Mouse (Mus musculus): Measurements from ENCODE around the gene Pla2g4e. TPM values are rescaled to one million over a fixed set of nuclear protein-coding genes. Genes with fewer than 3 reads are reported as not detected.

Pla2g4e gene
- total RNA-seq, 2 experiments from 2014 or later = 0.13 to 0.20 TPM

- no peak for DNase-seq
Observed at GRCm38 (mm10) chr2:120237784-120238183, 7.4 kb downstream of the Pla2g4e start.

GRCm38 (mm10) chr2:120235947-120236640, 9.0 kb downstream of the Pla2g4e start:
- peak; percentile 12 to 14 for DNase-seq

DNA sequence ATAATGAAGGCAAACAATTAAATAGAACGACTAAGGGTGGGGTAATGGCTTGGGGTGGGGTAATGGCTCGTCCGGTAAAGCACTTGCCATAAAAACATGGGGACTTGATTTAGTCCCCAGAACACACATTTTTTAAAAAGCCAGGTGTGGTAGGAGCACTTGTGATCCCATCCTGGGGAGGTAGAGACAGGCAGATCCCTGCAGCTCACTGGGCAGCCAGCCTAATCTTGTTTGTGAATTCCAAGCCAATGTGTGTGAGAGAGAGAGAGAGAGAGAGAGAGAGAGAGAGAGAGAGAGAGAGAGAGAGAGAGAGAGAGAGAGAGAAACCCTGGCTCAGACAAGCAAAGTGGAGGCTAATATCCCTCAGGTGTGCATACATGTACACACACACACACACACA, 9.8 kb downstream of the Pla2g4e start:
- DNase-seq = no peak

GRCm38 (mm10) chr2:120231642-120232041, 13.5 kb downstream of the Pla2g4e start:
- DNase-seq = no peak

- DNase-seq = no peak
Observed at GRCm38 (mm10) chr2:120214600-120214999, 30.5 kb downstream of the Pla2g4e start.

GRCm38 (mm10) chr2:120211448-120211847, 33.7 kb downstream of the Pla2g4e start:
- DNase-seq = no peak

DNA sequence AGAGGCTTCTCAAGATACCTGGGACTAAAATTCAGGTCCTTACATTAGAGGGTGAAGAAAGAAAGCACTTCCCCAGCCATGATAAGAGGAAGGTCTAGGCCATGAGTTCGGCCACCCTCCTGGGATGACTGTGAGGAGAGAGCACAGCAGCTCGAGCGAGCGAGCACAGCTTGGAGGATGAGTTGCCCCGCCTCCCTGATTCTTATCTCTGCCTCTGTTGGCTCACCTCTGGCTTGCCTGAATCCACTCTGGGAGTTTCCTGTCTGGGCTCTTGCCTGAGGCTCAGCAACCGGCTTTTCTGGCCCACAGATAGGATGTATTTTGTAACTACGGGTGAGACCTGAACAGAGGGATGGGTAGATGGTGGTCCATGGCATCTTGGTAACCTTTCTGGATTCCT, 37.2 kb downstream of the Pla2g4e start:
- no peak for DNase-seq

- DNase-seq = peak; percentile 6 to 11
Observed at GRCm38 (mm10) chr2:120207028-120207427, 38.1 kb downstream of the Pla2g4e start.

- no peak for DNase-seq
Observed at GRCm38 (mm10) chr2:120203742-120204141, 41.4 kb downstream of the Pla2g4e start.

DNA sequence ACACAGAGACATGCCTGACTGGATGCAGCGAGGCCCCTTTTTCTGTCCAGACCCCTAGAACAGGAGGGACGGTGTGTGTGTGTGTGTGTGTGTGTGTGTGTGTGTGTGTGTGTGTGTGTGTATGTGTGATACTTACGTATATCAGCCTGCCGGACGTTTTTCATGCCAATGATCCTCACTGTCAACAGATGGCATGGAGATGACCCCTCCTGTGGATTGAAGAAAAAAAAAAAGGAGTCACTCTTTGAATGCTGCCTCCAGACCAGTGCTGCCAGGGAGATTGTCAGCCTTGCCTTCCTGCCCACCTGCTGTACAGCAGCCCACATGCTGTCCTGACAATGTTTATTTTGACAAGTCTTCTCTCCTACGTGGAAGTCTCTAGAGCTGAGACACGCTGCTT, 45.1 kb downstream of the Pla2g4e start:
- no peak for DNase-seq

DNA sequence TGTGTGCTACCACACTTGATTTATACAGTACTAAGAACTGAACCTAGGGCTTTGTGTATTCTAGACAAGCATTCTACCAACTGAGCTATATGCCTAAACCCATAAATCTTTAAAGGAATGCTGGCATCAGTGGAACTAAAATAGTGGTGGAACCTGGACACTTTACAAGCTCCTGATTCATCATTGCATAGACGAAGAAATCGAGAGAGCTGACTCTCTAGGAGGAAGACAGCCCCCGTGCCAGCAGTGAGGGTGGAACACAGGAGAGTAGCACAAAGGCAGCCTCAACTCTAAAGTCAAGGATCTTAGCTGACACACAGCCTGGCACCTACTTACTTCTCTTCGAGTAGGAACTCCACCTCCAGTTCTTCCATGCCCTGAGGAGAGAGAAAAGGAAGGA, 57.0 kb downstream of the Pla2g4e start:
- DNase-seq = no peak

GRCm38 (mm10) chr2:120187583-120187982, 57.6 kb downstream of the Pla2g4e start:
- no peak for DNase-seq

GRCm38 (mm10) chr2:120185527-120186276, 59.4 kb downstream of the Pla2g4e start:
- DNase-seq = peak; percentile 18 to 21

DNA sequence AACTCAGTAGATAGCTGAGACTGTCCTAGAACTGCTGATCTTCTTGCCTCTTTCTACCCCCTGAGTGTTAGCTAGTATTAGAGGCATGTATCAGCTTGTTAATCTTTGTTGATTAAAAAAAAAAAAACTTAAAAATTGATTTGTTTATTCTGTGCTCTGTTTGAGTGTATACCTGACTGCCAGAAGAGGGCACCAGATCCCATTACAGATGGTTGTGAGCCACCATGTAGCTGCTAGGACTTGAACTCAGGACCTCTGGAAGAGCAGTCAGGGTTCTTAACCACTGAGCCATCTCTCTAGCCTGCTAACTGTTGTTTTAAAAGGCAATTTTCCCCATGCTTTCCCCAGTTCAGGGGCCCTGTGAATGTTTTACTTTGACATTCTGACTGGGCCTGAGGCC, 66.2 kb downstream of the Pla2g4e start:
- DNase-seq = peak in 1 of 2 experiments; percentile 13

- peak; percentile 52 to 69 for DNase-seq
Observed at GRCm38 (mm10) chr2:120173718-120174117, 71.4 kb downstream of the Pla2g4e start.

DNA sequence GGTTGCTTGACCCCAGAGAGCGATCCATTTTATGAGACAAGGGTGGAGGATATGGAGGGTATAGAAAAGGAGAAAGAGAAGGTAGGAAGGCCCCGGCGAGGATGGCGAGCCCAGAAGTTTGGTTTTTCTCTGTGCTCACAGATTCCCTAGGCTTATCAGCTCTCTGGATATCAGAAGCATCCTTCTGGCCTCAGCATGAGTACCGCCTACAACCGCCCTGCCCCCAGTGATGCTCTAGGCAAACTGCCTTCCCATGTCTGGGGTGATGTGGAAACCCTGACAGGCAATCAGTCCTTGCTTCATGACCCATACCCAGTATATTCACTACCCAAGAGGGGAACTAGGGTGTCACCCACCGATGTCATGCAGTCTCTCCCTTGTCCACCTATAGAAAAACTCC, 73.8 kb downstream of the Pla2g4e start:
- no peak for DNase-seq

DNA sequence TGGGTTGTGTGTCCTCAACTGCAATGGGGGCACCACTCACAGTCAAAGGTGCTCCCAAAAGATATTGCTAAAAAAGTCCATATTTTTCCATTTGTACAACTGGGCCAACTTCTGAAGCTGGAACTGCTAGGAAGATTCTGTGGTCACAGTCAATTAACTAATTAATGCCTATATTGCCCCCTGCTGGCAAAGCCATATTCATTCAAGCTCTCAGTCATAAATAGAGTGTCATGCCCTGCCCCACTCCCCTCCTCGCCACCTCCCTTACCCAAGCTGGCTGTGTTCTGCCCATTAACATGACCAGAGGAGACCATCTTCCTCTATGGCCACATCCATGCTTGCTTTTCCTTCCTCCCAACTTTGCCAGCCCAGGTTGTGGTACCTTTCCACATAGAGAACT, 74.4 kb downstream of the Pla2g4e start:
- DNase-seq = peak; percentile 23 to 63

DNA sequence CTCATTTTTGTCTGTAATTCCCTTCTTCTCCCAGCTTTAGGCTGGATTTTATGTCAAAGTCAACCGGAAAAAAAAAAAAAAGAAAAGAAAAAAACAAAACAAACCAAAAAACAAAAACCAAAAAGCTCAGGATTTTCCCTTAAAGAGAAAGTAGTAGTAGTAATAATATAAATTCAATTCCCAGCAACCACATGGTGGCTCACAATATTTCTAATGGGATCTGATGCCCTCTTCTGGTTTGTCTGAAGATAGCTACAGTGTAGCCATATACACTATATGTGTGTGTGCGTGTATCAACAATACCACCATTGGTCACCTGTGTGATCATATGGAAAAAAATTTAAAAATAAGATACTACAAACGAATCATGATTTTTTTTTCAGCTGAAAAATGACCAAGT, 75.8 kb downstream of the Pla2g4e start:
- DNase-seq = no peak

DNA sequence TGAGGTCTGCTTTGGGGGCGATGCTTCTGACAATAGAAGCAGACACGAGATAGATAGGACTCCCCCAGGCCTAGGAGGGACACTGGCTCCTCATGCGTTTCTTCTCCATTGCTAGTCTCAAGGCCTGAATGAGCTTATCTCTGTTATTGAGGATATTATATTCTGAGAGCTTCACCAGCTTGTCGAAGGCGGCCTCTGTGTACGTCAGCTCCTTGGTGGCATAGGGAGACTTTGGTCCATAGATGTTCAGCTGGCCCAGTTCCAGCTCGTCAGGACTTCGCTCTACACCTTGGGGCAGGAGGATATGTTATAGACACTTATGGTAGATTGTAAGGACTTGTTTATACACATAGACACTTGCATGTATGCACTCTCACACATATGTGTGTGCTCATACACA, 77.4 kb downstream of the Pla2g4e start:
- DNase-seq = no peak

DNA sequence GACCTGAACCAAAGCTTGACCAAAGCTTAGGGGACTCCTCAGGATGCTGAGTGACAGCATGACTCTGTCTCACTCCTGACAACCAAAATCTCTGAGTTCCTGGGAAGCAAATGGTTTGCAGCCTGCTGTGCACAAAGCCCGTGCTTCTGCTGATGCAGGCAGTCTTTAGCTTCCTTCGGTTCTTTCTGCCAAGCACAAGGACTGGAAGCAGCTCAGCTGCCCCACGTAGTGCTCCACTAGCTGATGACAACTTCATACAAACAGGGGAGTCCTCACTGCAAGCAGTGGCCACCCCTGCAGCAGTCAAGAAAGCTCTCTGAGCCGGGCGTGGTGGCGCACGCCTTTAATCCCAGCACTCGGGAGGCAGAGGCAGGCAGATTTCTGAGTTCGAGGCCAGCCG, 79.7 kb downstream of the Pla2g4e start:
- DNase-seq = no peak

- no peak for DNase-seq
Observed at GRCm38 (mm10) chr2:120159434-120159833, 85.7 kb downstream of the Pla2g4e start.

DNA sequence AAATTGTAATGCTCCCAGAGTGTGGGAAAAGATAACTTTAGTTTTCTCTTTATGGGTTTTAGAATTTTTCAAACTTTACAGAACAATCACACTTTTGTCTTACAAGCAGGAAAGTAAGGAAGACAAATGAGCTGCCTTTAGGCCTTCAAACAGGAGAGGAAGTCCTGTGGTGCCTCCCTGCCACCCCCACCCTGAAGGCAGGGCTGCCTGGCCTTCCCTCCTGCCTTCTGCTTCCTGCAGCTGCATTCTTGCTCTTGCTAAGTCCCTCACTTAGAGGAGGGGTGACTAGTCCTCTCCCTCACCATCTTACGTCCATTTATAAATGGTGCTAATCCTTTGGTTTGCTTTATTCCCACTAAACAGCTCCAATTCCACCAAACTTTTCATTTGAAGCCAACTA, 86.3 kb downstream of the Pla2g4e start:
- DNase-seq = peak; percentile 20 to 53

GRCm38 (mm10) chr2:120158016-120158415, 87.1 kb downstream of the Pla2g4e start:
- peak in 1 of 2 experiments; percentile 20 for DNase-seq

GRCm38 (mm10) chr2:120157606-120158005, 87.5 kb downstream of the Pla2g4e start:
- no peak for DNase-seq

All from adrenal gland, postnatal 36 days (tissue).